Mouse (Mus musculus) CH12F3 (cell line): Measurements from ENCODE around the gene Dennd4a.

Source experiments
- in situ Hi-C: fragments of 300-500 bp; cut with MboI; formaldehyde crosslinking; loops from 2 replicates; pipeline ENCODE4 v1.14.3; 2020; ENCODE audit warnings: low sequenced_read_pairs

The Dennd4a gene

DNA sequence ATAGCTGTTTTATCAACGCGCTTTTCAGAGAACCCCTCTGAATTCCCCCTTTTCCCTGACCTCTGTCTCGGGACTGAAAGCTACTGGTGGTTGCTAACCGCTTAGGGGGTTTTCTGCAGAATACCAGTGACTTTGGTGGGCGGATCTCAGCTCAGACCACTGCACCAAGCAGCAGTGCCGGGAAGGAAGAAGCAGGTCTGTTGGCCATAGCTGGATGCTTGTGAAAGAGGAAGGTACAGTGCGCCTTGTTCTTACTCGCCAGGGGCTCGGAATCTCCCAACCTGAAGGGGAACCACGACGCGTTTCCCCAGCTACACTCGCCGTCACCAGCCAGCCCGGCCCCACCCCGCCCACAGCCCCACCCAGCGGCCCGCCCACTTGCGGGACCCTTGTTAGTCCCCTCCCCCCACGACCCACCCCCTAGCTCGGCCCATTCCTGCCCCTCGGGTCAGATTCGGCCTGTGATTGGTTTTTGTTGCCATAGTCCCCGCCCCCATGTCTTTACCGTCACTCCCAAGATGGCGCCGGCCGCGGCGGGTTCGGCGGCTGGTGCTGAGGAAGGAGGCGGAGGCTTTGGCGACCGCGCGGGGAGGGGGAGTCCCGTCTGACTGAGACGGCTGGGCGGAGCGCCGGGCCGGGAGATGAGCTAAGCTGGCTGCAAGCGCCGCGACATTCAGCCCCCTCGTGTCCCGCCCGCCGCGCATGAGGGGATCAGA lies at the start of gene Dennd4a:
Gene Dennd4a, plus strand, starts transcription at position 519 of the 716 bp plus-strand sequence.
- in situ Hi-C loops = no loop called here

DNA sequence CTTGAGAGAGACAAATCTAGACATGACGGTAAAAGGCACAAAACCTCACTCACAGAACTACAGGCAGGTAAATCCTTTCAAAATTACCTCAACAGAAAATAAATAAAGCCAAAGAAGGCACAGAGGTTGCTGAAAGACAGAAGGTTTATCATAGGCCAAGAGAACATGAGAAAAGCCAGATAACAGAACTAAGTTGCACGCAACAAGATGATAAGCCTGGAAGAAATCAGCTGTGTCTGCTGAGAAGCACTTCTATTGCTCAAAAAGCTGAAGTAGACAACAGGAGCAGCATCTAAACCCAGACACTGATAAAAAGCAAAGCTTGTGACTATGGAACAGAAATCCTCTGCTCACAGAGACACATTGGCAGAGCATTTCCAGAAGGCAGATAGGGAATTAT lies 46.3 kb upstream of the Dennd4a start:
- in situ Hi-C loops = no loop called here

- in situ Hi-C loops = no loop called here
Measured at GRCm38 (mm10) chr9:64766136-64766535, 45.0 kb upstream of the Dennd4a start.

GRCm38 (mm10) chr9:64767796-64768195 lies 43.3 kb upstream of the Dennd4a start:
- in situ Hi-C loops = no loop called here

DNA sequence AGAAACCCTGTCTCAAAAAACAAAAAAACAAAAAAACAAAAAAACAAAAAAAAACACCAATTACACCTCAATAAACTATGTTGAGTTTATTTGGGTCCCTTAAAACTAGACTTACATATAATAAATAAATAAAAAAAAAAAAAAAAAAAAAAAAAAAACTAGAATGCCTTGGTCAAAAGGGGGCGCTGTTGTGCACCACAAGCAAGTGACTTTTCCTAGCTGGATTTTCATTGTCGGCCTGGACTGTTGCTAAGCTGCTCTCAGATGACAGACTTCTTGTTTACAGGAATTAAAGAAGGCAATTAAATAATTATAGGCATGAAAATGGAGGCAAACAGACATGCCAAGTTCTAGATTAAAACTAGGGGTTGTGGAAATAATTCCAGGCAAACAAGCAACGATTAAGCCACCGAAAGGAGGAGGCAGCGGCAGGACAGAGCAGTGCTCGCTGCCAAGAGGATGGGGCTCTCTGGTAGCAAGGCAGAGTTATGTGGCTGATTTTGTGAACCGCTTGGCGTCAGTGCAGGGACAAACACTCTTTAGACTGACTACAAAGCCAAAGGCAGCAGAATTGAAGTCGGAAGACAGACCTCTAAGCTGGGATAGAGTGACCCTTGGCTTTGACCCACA lies 42.0 kb upstream of the Dennd4a start:
- in situ Hi-C loops = no loop called here

DNA sequence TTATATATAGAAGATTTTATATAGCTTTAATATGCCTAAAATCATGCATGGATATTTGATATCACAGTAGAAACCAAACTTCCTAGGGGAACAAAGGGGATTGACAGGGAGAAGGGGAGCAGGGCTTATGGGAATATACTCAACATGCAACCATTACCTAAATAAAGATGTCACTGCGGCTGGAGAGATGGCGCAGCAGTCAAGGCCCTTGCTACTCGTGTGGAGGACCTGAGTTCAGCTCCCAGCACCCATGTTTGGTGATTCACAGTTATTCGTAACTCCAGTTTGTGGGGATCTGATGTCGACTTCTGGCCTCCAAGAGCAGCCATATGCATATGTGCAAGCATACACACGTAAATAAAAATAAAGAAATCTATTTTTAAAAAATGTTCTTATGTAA lies 41.2 kb upstream of the Dennd4a start:
- in situ Hi-C loops = no loop called here

GRCm38 (mm10) chr9:64770411-64770849 lies 40.7 kb upstream of the Dennd4a start:
- in situ Hi-C loops = no loop called here

DNA sequence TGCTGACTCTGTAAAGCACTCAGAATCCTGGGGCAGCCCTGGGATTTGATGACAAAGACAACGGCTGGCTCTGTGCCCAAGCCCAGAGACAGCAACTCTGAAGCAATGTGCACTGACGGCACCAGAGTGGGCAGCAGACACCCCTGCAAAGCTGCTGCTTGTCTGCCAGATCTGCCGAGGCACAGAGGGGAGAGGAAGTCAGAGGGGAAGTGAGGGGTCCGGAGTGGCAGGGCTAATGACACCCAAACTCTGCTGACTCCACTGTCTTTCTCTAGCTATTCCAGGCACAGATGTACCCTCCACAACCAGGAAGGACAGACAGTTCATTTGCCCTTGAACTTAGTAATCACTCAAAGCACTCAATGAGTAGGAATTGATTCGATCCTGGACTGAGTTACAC lies 39.9 kb upstream of the Dennd4a start:
- in situ Hi-C loops = no loop called here

DNA sequence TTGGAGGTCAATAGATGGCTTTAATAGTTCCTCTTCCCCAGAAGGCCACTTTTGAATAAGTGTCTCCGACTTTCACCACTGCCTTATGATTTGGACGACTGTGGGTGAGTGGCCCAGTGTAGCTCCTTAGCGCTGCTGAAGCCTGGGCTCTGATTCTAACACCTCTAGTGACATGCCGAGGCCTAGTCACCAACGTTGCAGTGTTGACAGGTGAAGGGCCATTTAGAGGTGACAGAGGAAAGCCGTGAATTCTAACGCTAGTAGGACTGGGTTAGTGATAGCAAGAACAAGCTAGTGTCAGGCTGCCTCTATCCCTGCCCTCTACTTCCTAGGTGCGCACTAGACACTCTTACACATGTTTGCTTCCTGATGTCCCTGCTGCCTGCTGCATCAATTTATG lies 37.9 kb upstream of the Dennd4a start:
- in situ Hi-C loops = no loop called here

- in situ Hi-C loops = no loop called here
Measured at GRCm38 (mm10) chr9:64773936-64774335, 37.2 kb upstream of the Dennd4a start.

DNA sequence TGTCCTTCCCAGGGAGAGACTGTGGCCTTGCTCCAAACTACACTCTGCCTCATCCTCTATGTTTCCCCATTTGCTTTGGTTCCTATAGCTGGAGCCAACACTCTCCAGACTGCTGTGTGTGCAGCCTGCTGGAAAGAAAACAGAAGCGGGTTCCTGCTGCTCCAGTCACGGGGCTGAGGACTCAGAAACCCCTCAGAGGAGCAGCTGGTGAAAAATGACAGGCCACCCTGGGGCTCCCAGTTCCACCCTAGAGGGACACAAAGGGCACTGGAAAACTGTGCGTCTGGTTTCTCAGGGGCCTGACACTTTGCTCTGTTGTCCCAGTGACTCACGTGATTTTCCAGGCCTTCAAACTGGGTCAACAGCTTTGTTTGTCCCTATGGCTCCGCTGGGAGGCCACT lies 36.7 kb upstream of the Dennd4a start:
- in situ Hi-C loops = no loop called here

DNA sequence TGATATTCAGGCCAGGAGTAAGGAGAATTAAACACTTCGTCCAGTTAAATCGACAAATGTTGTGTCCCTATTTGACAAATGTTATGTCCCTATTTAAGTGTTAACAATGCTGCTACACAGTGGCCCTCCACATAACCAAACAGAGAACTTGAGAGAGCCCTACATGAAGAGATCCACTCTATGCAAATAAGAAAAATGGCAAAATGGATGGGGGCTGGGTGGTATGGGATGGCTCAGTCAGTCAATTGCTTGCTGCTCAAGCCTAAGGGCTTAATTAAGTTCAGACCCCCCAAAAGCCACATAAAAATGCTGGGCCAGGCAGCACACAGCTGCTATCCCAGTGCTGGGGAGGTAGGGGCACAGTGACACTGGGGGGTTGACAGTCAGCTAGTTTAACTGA lies 36.3 kb upstream of the Dennd4a start:
- in situ Hi-C loops = no loop called here

GRCm38 (mm10) chr9:64775491-64775890 lies 35.6 kb upstream of the Dennd4a start:
- in situ Hi-C loops = no loop called here

DNA sequence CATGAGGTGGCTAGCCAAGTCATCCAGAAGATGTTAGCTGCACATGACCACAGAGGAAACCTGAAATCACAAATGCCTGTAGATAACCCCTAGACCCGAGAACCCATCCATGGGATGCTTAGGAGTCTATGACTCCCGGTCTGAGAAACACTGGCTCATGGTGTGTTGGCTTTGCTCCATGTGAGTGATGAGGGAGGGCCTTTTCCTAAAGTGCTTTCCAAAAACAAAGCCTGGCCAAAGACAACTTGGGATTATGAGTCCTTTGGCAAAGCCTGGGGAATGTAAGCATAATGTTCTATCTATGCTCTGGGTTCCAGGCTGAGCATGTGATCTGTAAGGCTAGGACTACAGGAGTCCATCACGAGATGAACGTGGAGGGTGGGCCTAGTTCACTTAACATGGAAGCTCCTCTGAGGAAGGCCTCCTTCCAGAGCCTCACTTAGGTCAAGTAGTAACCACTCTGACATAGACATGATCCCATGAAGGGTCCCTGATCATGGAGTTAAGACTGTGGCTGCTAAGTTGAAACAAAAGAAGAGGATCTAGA lies 33.6 kb upstream of the Dennd4a start:
- in situ Hi-C loops = no loop called here

- in situ Hi-C loops = no loop called here
Measured at GRCm38 (mm10) chr9:64778151-64778550, 33.0 kb upstream of the Dennd4a start.

DNA sequence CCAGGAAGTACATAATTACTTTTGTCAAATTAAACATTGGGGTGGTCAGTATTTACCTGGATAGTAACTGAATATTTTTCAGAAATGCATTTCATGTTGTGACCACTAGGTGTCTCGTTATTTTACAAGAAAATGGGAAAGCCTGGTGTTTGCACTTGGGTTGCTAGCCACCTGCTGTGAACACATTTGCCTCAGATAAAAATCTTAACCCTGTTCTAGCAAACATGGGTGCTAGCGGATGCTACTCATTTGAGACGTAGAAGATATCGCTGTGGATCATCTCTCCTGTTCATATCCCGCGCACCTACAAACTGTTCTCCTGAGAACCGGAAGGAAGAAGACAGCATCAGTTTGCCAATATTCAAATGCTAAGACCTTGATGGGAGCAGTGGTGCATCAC lies 31.5 kb upstream of the Dennd4a start:
- in situ Hi-C loops = no loop called here

DNA sequence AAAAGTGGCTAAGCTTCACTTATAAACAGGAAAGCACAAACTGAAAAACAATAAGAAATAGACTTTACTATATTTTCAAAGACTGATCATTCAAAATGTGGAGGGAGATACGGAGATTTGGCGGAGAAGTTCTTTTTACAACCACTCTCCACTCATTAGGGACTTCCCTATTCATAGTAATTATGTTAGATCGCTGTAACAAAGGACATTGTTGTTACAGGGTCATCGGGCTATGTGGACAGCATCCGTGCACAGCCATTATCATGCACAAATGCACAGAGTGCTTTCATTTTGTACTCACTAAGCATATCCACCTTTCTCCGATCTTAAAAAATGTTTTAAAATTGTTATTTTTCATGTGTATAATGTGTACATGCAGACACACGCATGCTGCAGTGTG lies 27.6 kb upstream of the Dennd4a start:
- in situ Hi-C loops = no loop called here

DNA sequence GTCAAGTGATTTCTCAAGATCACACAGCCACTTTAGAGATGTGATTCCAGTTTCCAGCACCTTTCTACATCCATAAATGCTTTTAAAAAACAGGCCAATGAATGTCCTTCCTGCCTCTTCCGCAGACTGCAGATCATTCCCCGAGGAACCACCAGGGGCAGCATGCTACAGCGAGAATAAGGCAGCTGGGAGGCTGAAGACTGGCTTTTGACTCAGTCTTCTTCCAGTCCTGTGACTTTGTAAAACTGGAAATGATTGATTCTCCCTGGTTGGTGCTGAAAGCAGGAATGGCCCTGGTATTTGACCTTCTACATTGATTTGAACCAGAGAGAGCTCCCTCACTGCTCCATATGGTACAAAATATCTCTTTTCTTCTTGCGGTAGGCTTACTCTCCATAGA lies 26.3 kb upstream of the Dennd4a start:
- in situ Hi-C loops = no loop called here

DNA sequence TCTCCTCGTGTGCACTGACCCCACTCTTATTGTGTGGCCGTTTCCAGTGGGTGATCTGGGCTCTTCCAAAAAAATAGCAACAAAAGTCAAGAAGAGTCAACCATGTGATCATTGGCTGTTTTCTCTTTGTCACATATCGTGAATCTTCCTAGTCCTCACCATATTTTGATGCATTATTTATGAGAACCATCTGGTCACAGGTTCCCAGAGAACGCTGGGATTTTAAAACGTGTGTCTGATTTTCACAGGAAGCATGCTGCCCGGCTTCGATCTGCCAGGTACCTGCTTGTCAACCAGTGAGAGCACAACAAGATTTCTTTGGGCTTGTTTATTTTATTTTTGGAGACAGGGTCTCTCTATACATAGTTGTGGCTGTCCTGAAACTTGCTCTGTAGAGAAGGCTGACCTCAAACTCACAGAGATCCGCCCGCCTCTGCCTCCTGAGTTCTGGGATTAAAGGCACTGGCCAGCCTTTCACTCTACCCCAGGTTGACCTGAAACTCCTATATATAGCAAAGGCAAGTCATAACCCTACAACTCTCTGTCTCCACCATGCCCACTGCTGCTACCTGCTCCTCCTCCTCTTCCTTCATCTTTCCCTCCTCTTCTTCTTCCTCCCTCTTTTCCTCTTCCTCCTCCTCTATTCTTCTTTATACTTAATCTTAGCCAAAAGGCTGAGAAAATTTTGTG lies 24.8 kb upstream of the Dennd4a start:
- in situ Hi-C loops = no loop called here

GRCm38 (mm10) chr9:64788070-64788469 lies 23.1 kb upstream of the Dennd4a start:
- in situ Hi-C loops = no loop called here

- in situ Hi-C loops = no loop called here
Measured at GRCm38 (mm10) chr9:64789341-64789761, 21.8 kb upstream of the Dennd4a start.

- in situ Hi-C loops = no loop called here
Measured at GRCm38 (mm10) chr9:64789887-64790400, 21.2 kb upstream of the Dennd4a start.
